Mouse (Mus musculus) urinary bladder, adult 18-20 months (tissue): ENCODE measurements around the gene Cnnm2.
"Not testable (repeated sequence)": the region's sequence is repeated elsewhere in the genome, so short reads cannot be mapped to it uniquely, and the experiment has no call there.

Experiments
- DNase-seq, 2 experiments: peaks; one replicate each; pipeline ENCODE4 v3.0.0; 2022; ENCODE audit warnings: low spot score in 2 of 2, mixed read lengths in 2 of 2

Cnnm2 gene

GRCm38 (mm10) chr19:46760375-46761160, 828 bp upstream of the Cnnm2 start:
- peak; percentile 75 to 88 for DNase-seq

GRCm38 (mm10) chr19:46761971-46762290, 535 bp downstream of the Cnnm2 start:
- DNase-seq: no peak

GRCm38 (mm10) chr19:46762291-46762991, 1.0 kb downstream of the Cnnm2 start:
- DNase-seq: peak; percentile 5 to 42

DNA sequence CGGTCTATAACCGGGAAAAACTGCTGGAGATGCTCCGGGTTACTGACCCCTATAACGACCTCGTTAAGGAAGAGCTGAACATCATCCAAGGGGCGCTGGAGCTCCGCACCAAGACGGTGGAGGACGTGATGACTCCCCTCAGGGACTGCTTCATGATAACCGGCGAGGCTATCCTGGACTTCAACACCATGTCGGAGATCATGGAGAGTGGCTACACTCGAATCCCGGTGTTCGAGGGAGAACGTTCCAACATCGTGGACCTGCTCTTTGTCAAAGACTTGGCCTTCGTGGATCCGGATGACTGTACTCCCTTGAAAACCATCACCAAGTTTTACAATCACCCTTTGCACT, 1.6 kb downstream of the Cnnm2 start:
- DNase-seq: peak in 1 of 2 experiments; percentile 19

DNA sequence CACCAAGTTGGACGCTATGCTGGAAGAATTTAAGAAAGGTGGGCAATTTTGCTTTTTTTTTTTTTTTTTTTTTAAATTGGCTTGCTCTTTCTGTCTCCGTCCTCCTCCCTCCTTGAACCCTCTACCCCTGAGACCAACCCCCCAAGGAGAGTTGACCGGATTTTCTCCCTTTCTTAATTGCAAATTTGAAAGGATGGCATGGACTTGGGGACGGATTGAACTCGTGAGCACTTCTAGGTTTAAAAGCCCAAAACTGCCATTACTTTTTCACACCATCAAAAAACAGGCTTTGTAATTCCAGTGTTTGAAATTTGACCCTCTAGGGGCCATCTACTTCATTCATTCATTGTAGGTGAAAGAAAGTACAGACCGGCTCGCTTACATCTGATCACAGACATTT, 2.0 kb downstream of the Cnnm2 start:
- no peak for DNase-seq

- no peak for DNase-seq
Observed at GRCm38 (mm10) chr19:46763932-46764762, 2.8 kb downstream of the Cnnm2 start.

DNA sequence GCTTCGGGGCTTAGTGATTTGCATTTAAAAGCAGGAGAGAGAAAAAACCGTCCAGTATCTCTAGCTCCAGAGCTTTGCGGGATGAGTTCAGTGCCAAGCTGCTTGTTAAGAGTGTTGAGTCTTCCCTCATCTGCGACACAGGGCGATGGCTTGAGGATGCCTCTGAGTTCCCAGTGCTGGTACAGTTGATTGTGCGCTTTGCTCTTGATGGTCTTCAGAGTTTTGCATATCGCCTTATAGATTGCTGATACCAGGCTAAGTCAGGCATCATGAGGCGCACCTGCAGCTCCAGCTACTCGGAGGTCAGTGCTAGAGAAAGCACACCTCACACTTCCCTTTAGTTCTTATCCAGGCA, 3.3 kb downstream of the Cnnm2 start:
- DNase-seq: no peak

DNA sequence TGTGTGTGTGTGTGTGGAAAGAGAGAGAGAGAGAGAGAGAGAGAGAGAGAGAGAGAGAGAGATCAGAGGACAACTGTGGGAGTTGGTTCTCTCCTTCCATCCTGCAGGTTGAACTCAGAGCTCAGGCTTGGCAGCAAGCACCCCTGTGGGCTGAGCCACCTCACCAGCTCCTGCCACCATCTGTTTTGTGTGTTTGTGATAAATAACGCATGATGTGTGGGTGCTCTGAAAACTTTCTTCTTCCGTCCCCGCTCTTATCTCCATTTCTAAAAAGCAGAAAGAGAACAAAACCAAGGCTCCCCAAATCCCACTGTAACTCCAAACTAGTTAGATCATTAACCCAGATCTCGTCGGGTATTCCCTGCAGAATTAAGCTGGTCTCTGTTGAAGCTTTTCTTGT, 4.7 kb downstream of the Cnnm2 start:
- DNase-seq: no peak

GRCm38 (mm10) chr19:46769759-46770158, 8.4 kb downstream of the Cnnm2 start:
- DNase-seq: no peak

- no peak for DNase-seq
Observed at GRCm38 (mm10) chr19:46771801-46772200, 10.4 kb downstream of the Cnnm2 start.

- DNase-seq: no peak
Observed at GRCm38 (mm10) chr19:46776391-46776790, 15.0 kb downstream of the Cnnm2 start.

DNA sequence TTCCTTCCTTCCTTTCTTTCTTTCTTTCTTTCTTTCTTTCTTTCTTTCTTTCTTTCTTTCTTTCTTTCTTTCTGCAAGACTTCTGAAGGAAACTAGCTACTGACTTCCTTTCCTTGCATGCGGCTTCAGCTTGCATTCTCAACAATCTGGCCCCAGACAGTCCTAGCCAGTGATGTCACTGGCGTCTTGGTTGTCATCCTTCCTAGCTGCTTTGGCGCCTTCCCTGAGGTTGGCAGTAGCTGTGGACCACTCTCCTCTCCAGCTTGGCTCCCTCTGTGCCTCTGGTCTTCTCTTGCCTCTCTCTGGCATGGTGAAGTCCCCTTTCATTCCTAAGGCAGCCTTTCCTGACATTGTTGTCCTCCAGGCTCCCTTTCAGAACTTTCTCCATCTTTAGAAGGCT, 15.5 kb downstream of the Cnnm2 start:
- no peak for DNase-seq

DNA sequence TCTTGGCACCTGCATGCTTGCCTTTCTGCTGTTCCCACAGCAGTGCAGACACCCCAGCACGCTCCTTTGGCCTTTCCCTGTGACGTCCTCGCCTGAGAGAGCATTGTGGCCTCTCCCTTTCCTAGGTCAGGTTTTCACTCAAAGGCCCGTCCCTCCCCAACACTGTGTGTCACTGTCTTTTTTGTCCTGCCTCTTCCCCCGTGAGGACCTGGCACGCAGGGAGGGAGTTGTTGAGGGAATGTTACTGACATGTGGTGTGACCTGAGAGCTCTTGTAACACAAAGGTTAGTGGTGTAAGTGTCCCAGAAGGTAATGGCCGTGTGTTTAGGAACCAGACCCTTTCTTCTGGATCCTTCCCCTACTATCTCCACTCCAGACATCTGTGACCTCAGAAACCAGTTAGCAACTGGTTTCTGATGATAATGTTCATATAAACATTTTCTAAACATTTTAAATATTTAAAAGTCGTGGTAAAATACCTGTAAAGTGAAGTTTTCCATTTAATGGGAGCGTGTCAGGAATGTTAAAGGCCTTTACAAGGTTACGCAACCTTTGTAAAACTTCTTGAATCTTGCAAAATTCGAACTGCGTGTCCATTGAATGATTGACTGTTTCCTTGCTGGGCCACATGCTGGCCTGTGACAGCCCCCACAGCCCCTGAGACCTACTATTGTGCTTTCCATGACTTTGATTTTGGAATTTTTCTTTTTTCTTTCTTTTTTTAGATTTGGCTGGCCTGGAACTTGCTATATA, 16.7 kb downstream of the Cnnm2 start:
- DNase-seq: no peak

GRCm38 (mm10) chr19:46779130-46779529, 17.7 kb downstream of the Cnnm2 start:
- not testable (repeated sequence) for DNase-seq

GRCm38 (mm10) chr19:46784038-46784437, 22.6 kb downstream of the Cnnm2 start:
- no peak for DNase-seq

GRCm38 (mm10) chr19:46784502-46784901, 23.1 kb downstream of the Cnnm2 start:
- DNase-seq: no peak

DNA sequence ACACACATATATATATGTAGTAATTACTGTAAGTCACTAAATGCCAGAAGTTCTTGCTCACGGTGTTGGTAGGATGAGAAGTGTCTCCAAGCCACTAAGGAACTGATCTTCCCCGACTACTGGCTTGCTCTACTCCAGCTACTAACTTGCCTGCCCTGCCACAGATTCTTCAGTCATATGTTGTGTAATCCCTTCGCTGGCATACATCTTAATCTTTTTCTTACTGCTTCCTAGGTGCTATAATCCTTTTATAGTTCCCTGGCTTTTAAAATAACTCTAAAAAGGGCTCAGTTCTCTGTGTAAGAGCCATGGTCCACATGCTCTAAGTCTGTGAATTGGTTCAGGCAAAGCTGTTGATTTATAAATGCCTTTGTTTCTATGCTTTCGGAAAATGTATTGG, 24.2 kb downstream of the Cnnm2 start:
- no peak for DNase-seq

DNA sequence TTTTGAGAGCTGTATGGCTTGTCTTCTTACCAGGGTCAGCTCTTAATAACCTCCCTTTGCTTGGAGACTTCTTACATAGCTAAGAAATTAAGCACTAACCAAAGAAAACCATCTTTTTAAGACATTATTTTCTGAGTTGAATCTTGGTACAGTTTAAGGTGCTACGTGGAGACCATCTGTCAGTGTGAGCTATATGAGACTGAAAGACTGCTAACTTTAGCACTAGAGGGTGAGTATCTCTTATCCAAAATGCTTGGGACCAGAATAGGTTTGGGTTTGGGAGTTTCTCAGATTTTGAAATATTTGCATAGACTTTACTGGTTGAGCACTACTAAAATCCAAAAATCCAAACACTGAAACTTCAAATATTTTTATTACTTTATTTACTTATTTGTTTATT, 28.4 kb downstream of the Cnnm2 start:
- no peak for DNase-seq

GRCm38 (mm10) chr19:46791360-46791759, 30.0 kb downstream of the Cnnm2 start:
- DNase-seq: no peak

DNA sequence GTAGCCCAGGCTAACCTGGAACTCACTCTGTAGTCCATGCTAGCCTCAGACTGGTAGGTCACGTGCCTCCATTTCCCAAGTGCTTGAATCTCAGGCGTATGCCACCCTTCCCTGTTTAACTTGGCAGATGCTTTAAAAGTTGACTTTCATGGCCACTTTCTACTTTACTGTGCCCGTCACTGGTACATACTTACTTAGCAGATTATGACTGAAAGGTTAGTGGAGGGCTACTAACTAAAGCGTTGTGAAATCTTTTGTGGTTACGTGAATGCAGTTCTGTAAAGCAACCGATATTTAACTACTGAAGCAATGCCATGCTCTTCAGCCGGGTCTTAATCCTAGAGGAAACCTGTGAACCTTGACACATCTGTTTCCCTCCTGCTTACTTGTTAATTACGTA, 30.5 kb downstream of the Cnnm2 start:
- DNase-seq: no peak

DNA sequence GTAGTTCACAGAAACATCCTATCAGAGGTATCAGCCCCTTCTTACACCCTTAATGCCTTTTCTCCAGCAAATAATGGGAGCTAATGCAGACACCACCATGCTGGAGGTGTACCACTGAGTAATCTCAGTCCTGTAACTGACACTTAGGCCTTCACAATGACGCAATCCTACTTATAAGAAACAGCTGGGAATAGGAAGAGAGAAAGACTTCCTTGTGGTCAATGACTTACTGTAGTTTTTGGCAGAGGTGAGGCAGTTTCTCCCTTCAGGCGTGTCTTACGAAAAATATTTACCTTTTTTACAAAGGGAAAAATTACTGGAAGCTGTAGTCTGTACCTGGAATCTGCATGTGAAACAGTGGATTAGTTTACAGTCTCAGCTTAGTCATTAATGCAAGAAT, 31.1 kb downstream of the Cnnm2 start:
- DNase-seq: no peak

DNA sequence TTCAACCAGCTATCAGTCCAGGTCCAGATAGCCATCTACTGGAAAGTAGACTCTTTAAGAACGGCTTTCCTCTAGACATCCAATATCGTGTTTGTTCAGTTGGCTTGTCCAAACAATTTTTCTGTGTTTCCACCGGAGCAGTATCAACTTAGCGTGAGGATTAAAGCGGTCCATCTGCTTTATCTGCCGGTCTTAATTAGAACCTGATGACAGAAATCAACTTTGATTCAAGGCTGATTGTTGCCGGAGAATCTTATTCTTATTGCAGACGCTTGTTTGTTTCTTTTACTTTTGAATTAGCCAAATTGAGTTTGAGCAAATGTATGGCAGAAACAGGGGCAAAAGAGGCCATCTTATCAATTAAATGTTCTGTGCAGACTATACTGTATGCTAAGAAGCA, 32.8 kb downstream of the Cnnm2 start:
- no peak for DNase-seq
